In the genomic region with DNA sequence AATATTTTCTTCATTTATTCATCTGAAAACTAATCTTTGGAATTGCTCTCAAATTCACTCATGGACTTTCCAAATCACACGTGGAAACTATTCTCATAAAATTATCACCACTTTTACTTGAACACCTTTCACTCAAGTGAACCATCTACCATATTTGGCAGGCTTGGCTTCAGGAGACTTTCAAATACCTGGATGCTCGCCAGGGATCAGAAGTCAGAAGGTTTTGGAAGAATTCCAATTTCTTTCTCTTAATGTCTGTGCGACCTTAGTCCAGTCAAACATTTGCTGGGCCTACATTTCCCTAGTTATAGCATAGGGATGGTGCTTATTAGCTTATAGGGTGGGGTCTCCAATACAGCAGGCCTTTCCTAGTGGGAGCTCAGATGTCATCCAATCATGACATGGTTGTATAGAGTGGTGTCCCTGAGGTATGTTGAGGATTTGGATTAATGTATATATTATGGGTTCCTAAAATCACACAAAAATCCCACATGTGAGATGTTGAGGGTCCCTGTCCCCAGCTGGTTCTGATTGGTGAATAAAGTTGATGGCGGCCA, we compare ENCODE assay signal across 20 mouse cellular contexts.
DNase-seq lines count a peak whose midpoint lies in the region; ATAC-seq lines count a peak whose summit lies in the region.
"Had no signal": no experiment of that assay in that cellular context is flagged by ENCODE, and none has a peak within 500 bp of the region (broad histone marks: within the 10 kb centered on the region; RNA-seq: fewer than 3 reads in every experiment).

No protein-coding gene starts in this region.

- H3K27ac ChIP-seq in heart, embryonic 12.5 days (ENCODE audit: poor library complexity, severe bottlenecking) = no peak overlapping the region
- H3K27ac ChIP-seq in liver, embryonic 16.5 days (ENCODE audit: low read length) = no peak overlapping the region
- H3K27ac ChIP-seq: embryonic facial prominence, embryonic 13.5 days; hindbrain, embryonic 12.5 days; limb, embryonic 12.5 days; lung, embryonic 15.5 days; macrophage; midbrain, embryonic 10.5 days; stomach, embryonic 15.5 days had no signal

- H3K4me3 ChIP-seq in heart, embryonic 12.5 days = no peak overlapping the region
- H3K4me3 ChIP-seq in liver, embryonic 16.5 days (ENCODE audit: low read depth, low read length) = no peak overlapping the region
- H3K4me3 ChIP-seq: embryonic facial prominence, embryonic 13.5 days; hindbrain, embryonic 12.5 days; limb, embryonic 12.5 days; lung, embryonic 15.5 days; midbrain, embryonic 10.5 days; stomach, embryonic 15.5 days had no signal

- ATAC-seq in heart, embryonic 12.5 days (ENCODE audit: insufficient number of reproducible peaks, low FRiP score) = no peak
- 0 out of 2 replicates have a peak, but pooled peaks have one; percentile 39 for ATAC-seq in liver, embryonic 16.5 days (ENCODE audit: low read depth)
- ATAC-seq: forebrain, postnatal 0 days had no signal

- no peaks in the 10 kb centered on the region for H3K27me3 ChIP-seq in heart, embryonic 12.5 days (replicated peaks)
- H3K27me3 ChIP-seq in liver, embryonic 16.5 days (ENCODE audit: control insufficient read depth, insufficient read depth, low read depth, low read length) = no peaks in the 10 kb centered on the region
- H3K27me3 ChIP-seq: embryonic facial prominence, embryonic 13.5 days; hindbrain, embryonic 12.5 days; limb, embryonic 12.5 days; lung, embryonic 15.5 days; stomach, embryonic 15.5 days had no signal

- 56% methylated on average over 4 of the region's 4 CpGs for WGBS in heart, embryonic 12.5 days
- WGBS in liver, embryonic 16.5 days (ENCODE audit: insufficient replicate concordance) = 54% methylated on average over 4 of the region's 4 CpGs

- DNase-seq in heart, postnatal 10 days = peak; percentile 8 to 20
- no peak for DNase-seq in liver
- peak; percentile 85 for DNase-seq in kidney, postnatal 14 days
- DNase-seq in spleen, postnatal 36 days (ENCODE audit: low spot score in 2 of 2) = no peak
- DNase-seq in urinary bladder, postnatal 10 days (ENCODE audit: low spot score) = no peak
- DNase-seq: adrenal gland, postnatal 14 days; cerebellum, postnatal 10 days; forebrain, postnatal 0 days; right cerebral cortex, postnatal 25 days; thymus, adult 18-20 months had no signal

- H3K4me1 ChIP-seq in heart, embryonic 12.5 days (replicated peaks) = peaks cover 15% of the 10 kb centered on the region; the same call in 1 of the 2 replicates
- no peaks in the 10 kb centered on the region for H3K4me1 ChIP-seq in liver, embryonic 16.5 days (ENCODE audit: control insufficient read depth, low read depth, low read length)
- H3K4me1 ChIP-seq: embryonic facial prominence, embryonic 13.5 days; hindbrain, embryonic 12.5 days; limb, embryonic 12.5 days; midbrain, embryonic 10.5 days; stomach, embryonic 15.5 days had no signal

- H3K9me3 ChIP-seq in heart, embryonic 12.5 days (replicated peaks) = no peaks in the 10 kb centered on the region; the same call in 1 of the 2 replicates
- no peaks in the 10 kb centered on the region for H3K9me3 ChIP-seq in liver, embryonic 16.5 days (replicated peaks; ENCODE audit: control insufficient read depth, low read length)
- H3K9me3 ChIP-seq: embryonic facial prominence, embryonic 13.5 days; hindbrain, embryonic 12.5 days; limb, embryonic 12.5 days; lung, embryonic 15.5 days; midbrain, embryonic 10.5 days; stomach, embryonic 15.5 days had no signal

- no peaks in the 10 kb centered on the region for H3K36me3 ChIP-seq in heart, embryonic 12.5 days
- no peaks in the 10 kb centered on the region for H3K36me3 ChIP-seq in liver, embryonic 16.5 days (ENCODE audit: control insufficient read depth, insufficient read depth)
- H3K36me3 ChIP-seq: embryonic facial prominence, embryonic 13.5 days; hindbrain, embryonic 12.5 days; limb, embryonic 12.5 days; lung, embryonic 15.5 days; midbrain, embryonic 10.5 days; stomach, embryonic 15.5 days had no signal

- intact Hi-C loops in heart, postnatal 10 days (cut with DNase I) = no loop called here

- H3K4me2 ChIP-seq in heart, embryonic 12.5 days = no peak overlapping the region
- H3K4me2 ChIP-seq in liver, embryonic 16.5 days (ENCODE audit: low read depth, low read length) = no peak overlapping the region
- H3K4me2 ChIP-seq: embryonic facial prominence, embryonic 13.5 days; heart, embryonic 11.5 days; hindbrain, embryonic 12.5 days; limb, embryonic 12.5 days; lung, embryonic 15.5 days; stomach, embryonic 15.5 days had no signal

- no peak overlapping the region for H3K9ac ChIP-seq in heart, embryonic 12.5 days
- no peak overlapping the region for H3K9ac ChIP-seq in liver, embryonic 16.5 days (ENCODE audit: low read depth, low read length)
- H3K9ac ChIP-seq: embryonic facial prominence, embryonic 13.5 days; forebrain, postnatal 0 days; hindbrain, embryonic 12.5 days; limb, embryonic 12.5 days; lung, embryonic 15.5 days; stomach, embryonic 15.5 days had no signal

Comparison
In these comparisons a context has a peak if more than half of its experiments do, and no peak if none do; other contexts are left out.
1. DNase-seq: peak in heart, postnatal 10 days (2 of 2) and kidney, postnatal 14 days (single experiment); none in liver (single experiment), spleen, postnatal 36 days (0 of 2) and urinary bladder, postnatal 10 days (single experiment).